Mouse (Mus musculus): ENCODE results near the gene Pik3c2g. TPM values are rescaled to one million over a fixed set of nuclear protein-coding genes. Genes with fewer than 3 reads are reported as not detected.
A peak's percentile ranks its signal among the peaks of the same experiment; 100 is the strongest.

Pik3c2g gene
- total and polyA plus RNA-seq, 3 experiments, result not detected

DNA sequence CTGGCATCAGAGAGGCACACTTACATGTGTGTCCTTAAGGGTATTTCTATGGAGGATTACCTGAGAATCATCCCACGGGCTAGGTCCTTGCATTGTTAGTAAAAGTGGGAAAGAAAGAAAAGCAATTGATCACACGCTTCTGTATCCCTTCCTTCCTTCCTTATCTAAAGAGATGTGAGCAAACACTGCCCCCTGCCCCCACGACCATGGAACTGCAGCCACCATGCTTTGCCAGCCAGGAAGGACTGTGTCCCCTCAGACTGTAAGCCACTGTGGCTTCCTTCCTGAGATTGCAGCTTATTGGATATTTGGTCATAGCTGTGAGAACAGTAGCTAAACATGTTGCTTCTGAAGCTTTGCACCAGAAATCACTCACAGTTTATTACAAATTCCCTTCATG lies 418.2 kb downstream of the Pik3c2g start:
- H3K9me3 ChIP-seq (replicated peaks; ENCODE audit: insufficient read depth, low read length), result no peaks in the 10 kb centered on the region
- H3K9ac ChIP-seq (ENCODE audit: control insufficient read depth, low read depth, low read length, poor library complexity, severe bottlenecking), result no peak overlapping the region
- no peak overlapping the region for H3K27ac ChIP-seq (ENCODE audit: control insufficient read depth, low read depth, low read length)
- TF ChIP-seq CTCF (IDR thresholded peaks at IDR 0.05 in 2 of 3, conservative IDR thresholded peaks at IDR 0.05 in 1 of 3; ENCODE audit: control insufficient read depth in 1 of 3, insufficient read depth in 1 of 3, low read depth in 2 of 3, low read length in 3 of 3, poor library complexity in 1 of 3, severe bottlenecking in 1 of 3) (0 out of 6 replicates have a peak, but pooled peaks of 1 of the 3 experiments have one; percentile 1), SMC3 (IDR thresholded peaks at IDR 0.05; ENCODE audit: low read depth, low read length) (no peak)
- no peaks in the 10 kb centered on the region for H3K36me3 ChIP-seq (ENCODE audit: control insufficient read depth in 1 of 2, insufficient read depth in 2 of 2, low read length in 2 of 2)
- no peaks in the 10 kb centered on the region for H3K27me3 ChIP-seq (ENCODE audit: control insufficient read depth in 1 of 2, insufficient read depth in 2 of 2, low read length in 2 of 2)
- DNase-seq (ENCODE audit: low read depth, low spot score), result no peak
- no peaks in the 10 kb centered on the region for H3K79me2 ChIP-seq (ENCODE audit: control insufficient read depth, insufficient read depth, low read length, poor library complexity)
- no peaks in the 10 kb centered on the region for H3K4me1 ChIP-seq (ENCODE audit: control insufficient read depth in 1 of 2, insufficient read depth in 2 of 2, low read length in 2 of 2)
- H3K4me3 ChIP-seq (ENCODE audit: control insufficient read depth in 1 of 2, insufficient read depth in 1 of 2, low read depth in 2 of 2, low read length in 2 of 2), result no peak overlapping the region

Other genes starting within 250 kb of the Pik3c2g start
- gene Rergl, start 85.2 kb upstream of the Pik3c2g start, total RNA-seq (2012; rRNA removed), result not detected in 2 replicates
- gene Rergl, start 85.2 kb upstream of the Pik3c2g start, polyA plus RNA-seq (2012; ENCODE audit: insufficient read depth in 1 of 2, insufficient read length in 2 of 2, low read depth in 1 of 2, low replicate concordance in 2 of 2, missing spikeins in 1 of 2), result not detected

All from MEL (cell line).